Mouse (Mus musculus): ENCODE measurements around the gene Nkapd1.

The Nkapd1 gene

GRCm38 (mm10) chr9:50601536-50601935 lies 15.7 kb downstream of the Nkapd1 start:
- in situ Hi-C loops (cut with MseI, MboI): no loop called here

- in situ Hi-C loops (cut with MseI, MboI): no loop called here
These were observed 20.3 kb downstream of the Nkapd1 start for GRCm38 (mm10) chr9:50596973-50597372.

- in situ Hi-C loops (cut with MseI, MboI): no loop called here
These were observed 22.4 kb downstream of the Nkapd1 start for GRCm38 (mm10) chr9:50594794-50595417.

GRCm38 (mm10) chr9:50593544-50593943 lies 23.7 kb downstream of the Nkapd1 start:
- in situ Hi-C loops (cut with MseI, MboI): no loop called here

- in situ Hi-C loops (cut with MseI, MboI): no loop called here
These were observed 24.3 kb downstream of the Nkapd1 start for GRCm38 (mm10) chr9:50592955-50593354.

- in situ Hi-C loops (cut with MseI, MboI): no loop called here
These were observed 26.3 kb downstream of the Nkapd1 start for GRCm38 (mm10) chr9:50590856-50591518.

- in situ Hi-C loops (cut with MseI, MboI): no loop called here
These were observed 30.3 kb downstream of the Nkapd1 start for GRCm38 (mm10) chr9:50586955-50587354.

GRCm38 (mm10) chr9:50585145-50585818 lies 32.0 kb downstream of the Nkapd1 start:
- in situ Hi-C loops (cut with MseI, MboI): no loop called here

- in situ Hi-C loops (cut with MseI, MboI): no loop called here
These were observed 36.9 kb downstream of the Nkapd1 start for GRCm38 (mm10) chr9:50580370-50580769.

GRCm38 (mm10) chr9:50569599-50570525 lies 47.4 kb downstream of the Nkapd1 start:
- in situ Hi-C loops (cut with MseI, MboI): no loop called here

GRCm38 (mm10) chr9:50567881-50568280 lies 49.4 kb downstream of the Nkapd1 start:
- in situ Hi-C loops (cut with MseI, MboI): no loop called here

- in situ Hi-C loops (cut with MseI, MboI): no loop called here
These were observed 49.9 kb downstream of the Nkapd1 start for GRCm38 (mm10) chr9:50567372-50567771.

GRCm38 (mm10) chr9:50565940-50566339 lies 51.3 kb downstream of the Nkapd1 start:
- in situ Hi-C loops (cut with MseI, MboI): no loop called here

GRCm38 (mm10) chr9:50565173-50565572 lies 52.1 kb downstream of the Nkapd1 start:
- in situ Hi-C loops (cut with MseI, MboI): no loop called here

- in situ Hi-C loops (cut with MseI, MboI): no loop called here
These were observed 55.3 kb downstream of the Nkapd1 start for GRCm38 (mm10) chr9:50561918-50562360.

GRCm38 (mm10) chr9:50561145-50561917 lies 55.9 kb downstream of the Nkapd1 start, which contains the start of gene Tex12:
Tex12 (minus strand) TSS chr9:50561325.
- in situ Hi-C loops (cut with MseI, MboI): no loop called here
